Mouse (Mus musculus) liver, adult 2 months (tissue): ENCODE results near the gene Prim2.

ENCODE experiments used
- CTCF ChIP-seq: fragments of 200-500 bp; IDR thresholded peaks from 2 replicates; pipeline ENCODE4 v1.5.1; 2011; ENCODE audit warnings: low read depth, low read length, control low read depth
- POLR2A ChIP-seq: fragments of 200-500 bp; IDR thresholded peaks from 2 replicates; pipeline ENCODE4 v1.6.1; 2011; ENCODE audit warnings: low read length, control low read depth; ENCODE audit not compliant: insufficient read depth; ENCODE audit errors: extremely low read depth

- no peak for TF ChIP-seq POLR2A
- no peak for TF ChIP-seq CTCF
Measured at GRCm38 (mm10) chr1:33624441-33624840, 45.2 kb downstream of the Prim2 start.
